Mouse (Mus musculus) forebrain, embryonic 12.5 days (tissue): Measurements from ENCODE around the gene Mlf2. TPM values are rescaled to one million over a fixed set of nuclear protein-coding genes. Genes with fewer than 3 reads are reported as not detected.

Source experiments
- ATAC-seq: fragments of 200-750 bp; cut with Nextera tagmentation; 2 replicates; pipeline ENCODE4 v1.8.0; 2017; ENCODE audit warnings: moderate TSS enrichment; ENCODE audit not compliant: low FRiP score
- H3K27ac ChIP-seq: fragments of 300-500 bp; sonication (generic); 2 replicates; pipeline ENCODE4 v1.5.1; 2016; ENCODE audit warnings: mild to moderate bottlenecking
- H3K27me3 ChIP-seq: fragments of 300-500 bp; sonication (generic); 2 replicates; pipeline ENCODE4 v1.6.1; 2016; ENCODE audit warnings: mild to moderate bottlenecking
- H3K36me3 ChIP-seq: fragments of 300-500 bp; sonication (generic); replicated peaks from 2 replicates; pipeline ENCODE4 v1.6.1; 2016; ENCODE audit warnings: mild to moderate bottlenecking
- H3K4me1 ChIP-seq: fragments of 300-500 bp; sonication (generic); 2 replicates; pipeline ENCODE4 v1.6.1; 2016
- H3K4me2 ChIP-seq: fragments of 300-500 bp; sonication (generic); 2 replicates; pipeline ENCODE4 v1.6.1; 2016; ENCODE audit warnings: mild to moderate bottlenecking, moderate library complexity
- H3K4me3 ChIP-seq: fragments of 300-500 bp; sonication (generic); replicated peaks from 2 replicates; pipeline ENCODE4 v1.5.1; 2016; ENCODE audit warnings: mild to moderate bottlenecking
- H3K9ac ChIP-seq: fragments of 300-500 bp; sonication (generic); 2 replicates; pipeline ENCODE4 v1.6.1; 2016; ENCODE audit warnings: mild to moderate bottlenecking
- H3K9me3 ChIP-seq: fragments of 300-500 bp; sonication (generic); 2 replicates; pipeline ENCODE4 v1.6.1; 2016
- WGBS: fragments of 180-500 bp; shearing (Covaris S2); methylation state at CpG from one replicate; pipeline ENCODE4 v1.1.7; 2016; 5-methylcytosine and 5-hydroxymethylcytosine counted together
- polyA plus RNA-seq: library from polyadenylated mRNA; unstranded; fragments of >200 nt; fragmentation: Nextera tagmentation; extraction: Ambion mirVana; gene quantifications from 2 replicates; pipeline ENCODE4 v1.2.1, GENCODE M21; 2016

Gene Mlf2
- polyA plus RNA-seq, 1 experiment from 2014 or later: 449 TPM

- H3K4me2 ChIP-seq: no peak overlapping the region
- 88% methylated on average over 2 of the region's 2 CpGs for WGBS
- H3K36me3 ChIP-seq: peaks cover 27% of the 10 kb centered on the region
- no peaks in the 10 kb centered on the region for H3K9me3 ChIP-seq
- H3K27ac ChIP-seq: no peak overlapping the region
- no peaks in the 10 kb centered on the region for H3K27me3 ChIP-seq
- no peak for ATAC-seq
- H3K4me1 ChIP-seq: no peaks in the 10 kb centered on the region
- no peak overlapping the region for H3K4me3 ChIP-seq
- no peak overlapping the region for H3K9ac ChIP-seq
These were observed 23.0 kb downstream of the Mlf2 start for GRCm38 (mm10) chr6:124953991-124954715.

- Histone ChIP-seq H3K9ac (no peak overlapping the region), H3K9me3 (no peaks in the 10 kb centered on the region), H3K4me2 (no peak overlapping the region), H3K4me3 (no peak overlapping the region), H3K36me3 (peaks cover 38% of the 10 kb centered on the region), H3K27ac (no peak overlapping the region), H3K27me3 (no peaks in the 10 kb centered on the region), H3K4me1 (no peaks in the 10 kb centered on the region)
- 96% methylated on average over 4 of the region's 4 CpGs for WGBS
- ATAC-seq: no peak
These were observed 24.0 kb downstream of the Mlf2 start for GRCm38 (mm10) chr6:124955212-124955611.

- 80% methylated on average over 3 of the region's 3 CpGs for WGBS
- H3K36me3 ChIP-seq: peaks cover 58% of the 10 kb centered on the region
- no peak overlapping the region for H3K4me2 ChIP-seq
- no peaks in the 10 kb centered on the region for H3K9me3 ChIP-seq
- no peak for ATAC-seq
- H3K27me3 ChIP-seq: no peaks in the 10 kb centered on the region
- H3K27ac ChIP-seq: no peak overlapping the region
- no peaks in the 10 kb centered on the region for H3K4me1 ChIP-seq
- H3K4me3 ChIP-seq: no peak overlapping the region
- no peak overlapping the region for H3K9ac ChIP-seq
These were observed 26.9 kb downstream of the Mlf2 start for GRCm38 (mm10) chr6:124958127-124958526.

GRCm38 (mm10) chr6:124959960-124960359 is 28.8 kb downstream of the Mlf2 start:
- Histone ChIP-seq H3K9ac (no peak overlapping the region), H3K36me3 (peaks cover 58% of the 10 kb centered on the region), H3K27ac (no peak overlapping the region), H3K4me2 (no peak overlapping the region), H3K4me3 (no peak overlapping the region), H3K4me1 (peaks cover 9% of the 10 kb centered on the region), H3K27me3 (no peaks in the 10 kb centered on the region), H3K9me3 (no peaks in the 10 kb centered on the region)
- ATAC-seq: no peak
- WGBS: 92% methylated on average over 13 of the region's 13 CpGs

- Histone ChIP-seq H3K27me3 (no peaks in the 10 kb centered on the region), H3K27ac (no peak overlapping the region), H3K4me1 (peaks cover 11% of the 10 kb centered on the region), H3K9ac (no peak overlapping the region), H3K4me2 (no peak overlapping the region), H3K36me3 (peaks cover 56% of the 10 kb centered on the region), H3K9me3 (no peaks in the 10 kb centered on the region), H3K4me3 (no peak overlapping the region)
- 93% methylated on average over 12 of the region's 12 CpGs for WGBS
- ATAC-seq: no peak
These were observed 29.8 kb downstream of the Mlf2 start for GRCm38 (mm10) chr6:124961021-124961420.

DNA sequence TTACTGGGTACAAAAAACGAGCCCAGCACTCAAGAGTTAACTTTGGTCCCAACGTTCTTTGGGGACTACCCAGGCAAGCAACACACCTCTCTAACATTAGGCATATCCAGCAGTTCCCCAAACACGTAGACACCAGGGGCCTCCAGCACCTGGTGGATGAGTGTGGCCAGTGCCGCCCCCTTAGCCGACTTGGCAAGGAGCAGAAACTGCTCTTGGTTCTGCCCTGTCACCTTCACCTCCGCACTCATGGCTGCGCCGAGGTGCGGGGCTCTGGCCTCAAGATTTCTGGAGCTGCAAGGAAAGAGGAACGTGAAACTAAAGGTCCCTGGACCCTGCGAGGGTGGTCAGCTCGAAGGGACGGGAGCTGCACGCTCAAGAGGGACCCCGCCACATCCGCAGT is 33.5 kb downstream of the Mlf2 start:
- H3K9me3 ChIP-seq: no peaks in the 10 kb centered on the region
- H3K36me3 ChIP-seq: peaks cover 34% of the 10 kb centered on the region
- 39% methylated on average over 16 of the region's 16 CpGs for WGBS
- H3K27ac ChIP-seq: peak overlapping the region; percentile 90; the same call in 1 of the 2 replicates
- H3K4me3 ChIP-seq: peak overlapping the region; percentile 81
- H3K27me3 ChIP-seq: 0 out of 2 replicates have a peak, but pooled peaks cover under 1% of the 10 kb centered on the region
- H3K4me1 ChIP-seq: peaks cover 17% of the 10 kb centered on the region
- H3K4me2 ChIP-seq: peak overlapping the region; percentile 90
- H3K9ac ChIP-seq: peak overlapping the region; percentile 87
- ATAC-seq: peak; percentile 31

DNA sequence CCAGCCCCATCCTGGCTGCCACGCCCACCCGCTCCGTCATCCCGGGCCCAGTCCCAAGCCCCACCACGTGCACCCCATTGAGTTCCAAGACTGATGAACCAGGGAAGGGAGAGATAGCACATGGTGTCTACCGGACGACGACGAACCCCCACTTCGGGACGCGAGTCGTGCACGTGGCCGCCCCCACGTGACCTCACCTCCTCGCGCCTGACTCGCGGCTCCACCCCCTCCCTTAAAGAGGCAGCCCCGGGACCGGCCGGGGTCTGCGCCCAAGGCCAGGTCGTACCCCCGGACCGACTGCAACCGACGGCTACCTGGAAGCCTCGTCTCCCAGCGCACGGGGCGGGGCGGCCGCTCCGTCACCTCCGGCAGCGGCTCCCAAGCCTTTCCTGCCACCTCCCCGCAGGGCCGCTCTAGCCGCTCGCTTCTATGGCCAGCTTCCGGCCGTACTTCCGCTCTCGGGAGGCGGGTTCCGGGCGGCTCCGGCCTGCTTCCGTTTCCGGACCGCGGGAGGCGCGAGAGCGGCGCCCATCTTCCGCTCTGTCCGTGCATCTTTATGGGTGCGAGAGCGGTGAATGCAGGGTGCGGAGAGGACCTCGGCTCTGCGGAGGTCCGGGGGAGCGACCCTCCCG is 34.0 kb downstream of the Mlf2 start, which contains the start of gene Cops7a:
TSS of gene Cops7a (minus strand) at position 451 of the 632 bp plus-strand sequence.
- Histone ChIP-seq H3K27ac (peak within 1 kb of the TSS; percentile 90), H3K9ac (peak within 1 kb of the TSS; percentile 87), H3K4me1 (peaks cover 17% of the 10 kb centered on the region), H3K36me3 (peaks cover 28% of the 10 kb centered on the region), H3K9me3 (no peaks in the 10 kb centered on the region), H3K4me3 (peak within 1 kb of the TSS; percentile 81), H3K27me3 (peaks cover 3% of the 10 kb centered on the region; the same call in 1 of the 2 replicates), H3K4me2 (peak within 1 kb of the TSS; percentile 90)
- peak; percentile 94 for ATAC-seq
- WGBS: 0% methylated on average over 68 of the region's 68 CpGs

DNA sequence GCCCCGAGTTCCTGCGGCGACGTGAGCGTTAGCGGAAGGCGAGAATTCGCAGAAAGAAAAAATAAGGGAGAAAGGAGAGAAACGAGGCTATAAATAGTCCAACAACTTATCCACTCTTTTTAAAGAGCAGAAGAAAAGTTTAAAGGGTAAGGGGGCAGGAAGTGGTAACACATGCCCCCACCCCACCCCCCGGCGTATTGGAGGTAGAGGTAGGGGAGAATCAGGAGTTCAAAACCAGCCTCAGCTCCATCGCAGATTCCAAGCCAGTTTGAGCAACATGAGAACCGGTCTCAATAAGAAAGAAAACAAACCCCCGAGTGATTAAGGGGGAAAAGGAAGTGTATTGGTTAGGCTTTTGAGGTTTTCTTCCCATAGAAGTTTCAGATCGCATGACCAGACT is 34.6 kb downstream of the Mlf2 start:
- no peak for ATAC-seq
- Histone ChIP-seq H3K4me2 (peak overlapping the region; percentile 90), H3K36me3 (peaks cover 23% of the 10 kb centered on the region), H3K27me3 (peaks cover 3% of the 10 kb centered on the region; the same call in 1 of the 2 replicates), H3K4me1 (peaks cover 17% of the 10 kb centered on the region), H3K9me3 (no peaks in the 10 kb centered on the region), H3K9ac (peak overlapping the region; percentile 87), H3K27ac (peak overlapping the region; percentile 90), H3K4me3 (peak overlapping the region; percentile 81)
- WGBS: 15% methylated on average over 15 of the region's 15 CpGs

- H3K9me3 ChIP-seq: no peaks in the 10 kb centered on the region
- peaks cover 15% of the 10 kb centered on the region for H3K36me3 ChIP-seq
- peak overlapping the region; percentile 90 for H3K4me2 ChIP-seq
- H3K4me1 ChIP-seq: peaks cover 17% of the 10 kb centered on the region
- no peak for ATAC-seq
- 97% methylated on average over 7 of the region's 7 CpGs for WGBS
- peaks cover 6% of the 10 kb centered on the region; the same call in 1 of the 2 replicates for H3K27me3 ChIP-seq
- peak overlapping the region; percentile 81 for H3K4me3 ChIP-seq
- H3K27ac ChIP-seq: no peak overlapping the region
- H3K9ac ChIP-seq: no peak overlapping the region
These were observed 35.4 kb downstream of the Mlf2 start for GRCm38 (mm10) chr6:124966466-124967118.

GRCm38 (mm10) chr6:124967766-124968165 is 36.6 kb downstream of the Mlf2 start:
- H3K9ac ChIP-seq: no peak overlapping the region
- H3K27me3 ChIP-seq: peaks cover 6% of the 10 kb centered on the region; the same call in 1 of the 2 replicates
- H3K9me3 ChIP-seq: no peaks in the 10 kb centered on the region
- H3K36me3 ChIP-seq: peaks cover 7% of the 10 kb centered on the region
- peaks cover 17% of the 10 kb centered on the region for H3K4me1 ChIP-seq
- ATAC-seq: no peak
- 71% methylated on average over 4 of the region's 4 CpGs for WGBS
- H3K4me3 ChIP-seq: no peak overlapping the region
- H3K4me2 ChIP-seq: no peak overlapping the region
- H3K27ac ChIP-seq: no peak overlapping the region
